ENCODE assay signal across 20 mouse cellular contexts in genomic region chr7:113898388-113898787, GRCm38 (mm10).
A peak's percentile ranks its signal among the peaks of the same experiment; 100 is the strongest.
DNase-seq lines count a peak whose midpoint lies in the region; ATAC-seq and TF ChIP-seq lines count a peak whose summit lies in the region.
"Had no signal": no experiment of that assay in that cellular context is flagged by ENCODE, and none has a peak within 500 bp of the region (broad histone marks: within the 10 kb centered on the region; RNA-seq: fewer than 3 reads in every experiment).

No protein-coding gene starts in this region.

- peaks cover 13% of the 10 kb centered on the region; the same call in 1 of the 2 replicates for H3K4me1 ChIP-seq in heart, embryonic 10.5 days
- no peaks in the 10 kb centered on the region for H3K4me1 ChIP-seq in liver, postnatal 0 days (ENCODE audit: insufficient read depth)
- H3K4me1 ChIP-seq in liver, embryonic 11.5 days (replicated peaks; ENCODE audit: control insufficient read depth, insufficient read depth, low read length) = no peaks in the 10 kb centered on the region
- H3K4me1 ChIP-seq in E14TG2a.4 (replicated peaks; ENCODE audit: low read depth, low read length) = 0 out of 2 replicates have a peak, but pooled peaks cover 5% of the 10 kb centered on the region
- H3K4me1 ChIP-seq: liver, embryonic 13.5 days had no signal

- no peak overlapping the region for H3K27ac ChIP-seq in heart, embryonic 10.5 days
- no peak overlapping the region for H3K27ac ChIP-seq in liver, postnatal 0 days (ENCODE audit: low read depth)
- H3K27ac ChIP-seq in liver, embryonic 11.5 days (ENCODE audit: low read depth, low read length) = no peak overlapping the region
- H3K27ac ChIP-seq: embryonic facial prominence, embryonic 13.5 days; limb, embryonic 10.5 days; liver, embryonic 13.5 days had no signal

- no peaks in the 10 kb centered on the region for H3K27me3 ChIP-seq in heart, embryonic 10.5 days (ENCODE audit: insufficient read depth, poor library complexity, severe bottlenecking)
- no peaks in the 10 kb centered on the region for H3K27me3 ChIP-seq in liver, postnatal 0 days (ENCODE audit: insufficient read depth, low read length)
- H3K27me3 ChIP-seq in liver, embryonic 11.5 days (replicated peaks; ENCODE audit: control insufficient read depth, insufficient read depth, low read length) = no peaks in the 10 kb centered on the region
- H3K27me3 ChIP-seq in E14TG2a.4 (ENCODE audit: insufficient read depth, low read length) = 0 out of 2 replicates have a peak, but pooled peaks cover 3% of the 10 kb centered on the region
- H3K27me3 ChIP-seq: embryonic facial prominence, embryonic 13.5 days; liver, embryonic 13.5 days had no signal

- no peak for ATAC-seq in liver, postnatal 0 days
- no peak for ATAC-seq in liver, embryonic 11.5 days (replicated peaks; ENCODE audit: low FRiP score)
- ATAC-seq: activated CD4-positive, CD25-positive, alpha-beta regulatory T cell, adult 4 months; hindbrain, embryonic 16.5 days had no signal

- no peak for TF ChIP-seq EP300 in liver, postnatal 0 days (IDR thresholded peaks at IDR 0.05; ENCODE audit: low read depth)

- peak; percentile 52 for TF ChIP-seq CTCF in liver, postnatal 0 days (IDR thresholded peaks at IDR 0.05; ENCODE audit: low read depth)
- TF ChIP-seq CTCF in E14TG2a.4 (conservative IDR thresholded peaks at IDR 0.05; ENCODE audit: low read length) = peak; percentile 70

- no peak overlapping the region for H3K9ac ChIP-seq in liver, postnatal 0 days (replicated peaks)
- H3K9ac ChIP-seq in liver, embryonic 11.5 days (ENCODE audit: low read depth, low read length) = no peak overlapping the region
- H3K9ac ChIP-seq: embryonic facial prominence, embryonic 13.5 days; liver, embryonic 13.5 days had no signal

- H3K9me3 ChIP-seq in heart, embryonic 10.5 days = no peaks in the 10 kb centered on the region
- H3K9me3 ChIP-seq in liver, postnatal 0 days (ENCODE audit: low read length) = peaks cover 4% of the 10 kb centered on the region; the same call in 1 of the 2 replicates
- no peaks in the 10 kb centered on the region for H3K9me3 ChIP-seq in liver, embryonic 11.5 days (ENCODE audit: control insufficient read depth, low read length)
- H3K9me3 ChIP-seq in E14TG2a.4 (ENCODE audit: low read length) = no peaks in the 10 kb centered on the region
- H3K9me3 ChIP-seq: embryonic facial prominence, embryonic 13.5 days; limb, embryonic 10.5 days had no signal

- H3K4me2 ChIP-seq in liver, postnatal 0 days (ENCODE audit: low read depth, low read length) = no peak overlapping the region
- no peak overlapping the region for H3K4me2 ChIP-seq in liver, embryonic 11.5 days
- H3K4me2 ChIP-seq: embryonic facial prominence, embryonic 13.5 days; heart, embryonic 11.5 days; liver, embryonic 13.5 days; midbrain, embryonic 11.5 days had no signal

- peaks cover 22% of the 10 kb centered on the region for H3K36me3 ChIP-seq in heart, embryonic 10.5 days
- H3K36me3 ChIP-seq in liver, postnatal 0 days (replicated peaks; ENCODE audit: insufficient read depth, low read length) = no peaks in the 10 kb centered on the region
- no peaks in the 10 kb centered on the region for H3K36me3 ChIP-seq in liver, embryonic 11.5 days (ENCODE audit: control insufficient read depth, insufficient read depth, low read length)
- H3K36me3 ChIP-seq in E14TG2a.4 (ENCODE audit: insufficient read depth, low read length) = no peaks in the 10 kb centered on the region
- H3K36me3 ChIP-seq: embryonic facial prominence, embryonic 13.5 days; limb, embryonic 10.5 days; liver, embryonic 13.5 days had no signal

- DNase-seq in heart, embryonic 10.5 days (ENCODE audit: low spot score) = peak; percentile 16
- no peak for DNase-seq in heart, adult 11 months
- no peak for DNase-seq in liver, postnatal 0 days
- no peak for DNase-seq in liver, embryonic 11.5 days (ENCODE audit: low spot score)
- DNase-seq in ZHBTc4 (ENCODE audit: low read depth, low spot score) = peak; percentile 57
- no peak for DNase-seq in adrenal gland, adult 18-20 months (ENCODE audit: low spot score in 2 of 2)
- DNase-seq: adrenal gland, postnatal 36 days; cerebellum, adult 8-10 months; gastrocnemius, postnatal 10 days; kidney, adult 9 months; liver, embryonic 13.5 days; right cerebral cortex, postnatal 4 days had no signal

- H3K4me3 ChIP-seq in heart, embryonic 10.5 days = no peak overlapping the region
- no peak overlapping the region for H3K4me3 ChIP-seq in liver, postnatal 0 days (ENCODE audit: low read depth, low read length)
- H3K4me3 ChIP-seq in liver, embryonic 11.5 days (ENCODE audit: low read depth, low read length) = no peak overlapping the region
- no peak overlapping the region for H3K4me3 ChIP-seq in E14TG2a.4 (replicated peaks; ENCODE audit: low read length)
- H3K4me3 ChIP-seq: embryonic facial prominence, embryonic 13.5 days; limb, embryonic 10.5 days; liver, embryonic 13.5 days; myocyte had no signal

Comparison
In these comparisons a context has a peak if more than half of its experiments do, and no peak if none do; other contexts are left out.
1. DNase-seq: peak in heart, embryonic 10.5 days (single experiment) and ZHBTc4 (single experiment); none in heart, adult 11 months (single experiment), liver, postnatal 0 days (single experiment), liver, embryonic 11.5 days (single experiment) and adrenal gland, adult 18-20 months (0 of 2).